Mouse (Mus musculus) left cerebral cortex, adult 2 months (tissue): ENCODE measurements around the gene Spock1. TPM values are rescaled to one million over a fixed set of nuclear protein-coding genes. Genes with fewer than 3 reads are reported as not detected.
A peak's percentile ranks its signal among the peaks of the same experiment; 100 is the strongest.

Experiments
- DNase-seq, 2 experiments: peaks; one replicate each; pipeline ENCODE4 v3.0.0; 2021 to 2022; ENCODE audit warnings: low spot score in 2 of 2, mixed read lengths in 1 of 2; ENCODE audit errors: extremely low spot score in 1 of 2
- H3K27ac ChIP-seq: fragments of 200-600 bp; 2 replicates; pipeline ENCODE4 v1.8.1; 2022
- H3K4me3 ChIP-seq: fragments of 200-600 bp; 2 replicates; pipeline ENCODE4 v1.8.1; 2022
- CTCF ChIP-seq: fragments of 200-600 bp; IDR thresholded peaks from 2 replicates; pipeline ENCODE4 v1.8.1; 2022; ENCODE audit warnings: antibody characterized with exemption, mild to moderate bottlenecking, moderate library complexity
- intact Hi-C: fragments of 180-260 bp; cut with DNase I; formaldehyde crosslinking; loops from one replicate; pipeline ENCODE4 v1.15.1; 2025
- total RNA-seq, 2 experiments: library from RNA; stranded (reverse); gene quantifications; 2 replicates each; pipeline ENCODE4 v1.2.3; 2021

Spock1 gene
- total RNA-seq, 2 experiments from 2014 or later, result 276 to 279 TPM

GRCm38 (mm10) chr13:57744667-57745066, 163.5 kb downstream of the Spock1 start:
- no peak for DNase-seq
- Histone ChIP-seq H3K27ac (no peak overlapping the region), H3K4me3 (no peak overlapping the region)
- intact Hi-C loops, result no loop called here
- no peak for TF ChIP-seq CTCF

GRCm38 (mm10) chr13:57741186-57741585, 166.9 kb downstream of the Spock1 start:
- TF ChIP-seq CTCF, result no peak
- DNase-seq, result no peak
- H3K4me3 ChIP-seq, result no peak overlapping the region
- intact Hi-C loops, result no loop called here
- no peak overlapping the region; the same call in 1 of the 2 replicates for H3K27ac ChIP-seq

- Histone ChIP-seq H3K4me3 (no peak overlapping the region), H3K27ac (peak overlapping the region; percentile 7; the same call in 1 of the 2 replicates)
- intact Hi-C loops, result no loop called here
- no peak for TF ChIP-seq CTCF
- no peak for DNase-seq
Observed at GRCm38 (mm10) chr13:57740473-57740872, 167.7 kb downstream of the Spock1 start.

GRCm38 (mm10) chr13:57736060-57736459, 172.1 kb downstream of the Spock1 start:
- Histone ChIP-seq H3K4me3 (no peak overlapping the region), H3K27ac (no peak overlapping the region)
- DNase-seq, result no peak
- TF ChIP-seq CTCF, result no peak
- intact Hi-C loops, result no loop called here

GRCm38 (mm10) chr13:57734549-57734948, 173.6 kb downstream of the Spock1 start:
- H3K27ac ChIP-seq, result no peak overlapping the region
- no peak for DNase-seq
- intact Hi-C loops, result no loop called here
- no peak for TF ChIP-seq CTCF
- H3K4me3 ChIP-seq, result no peak overlapping the region

GRCm38 (mm10) chr13:57733521-57733920, 174.6 kb downstream of the Spock1 start:
- intact Hi-C loops, result no loop called here
- no peak overlapping the region for H3K4me3 ChIP-seq
- H3K27ac ChIP-seq, result no peak overlapping the region
- TF ChIP-seq CTCF, result no peak
- no peak for DNase-seq

GRCm38 (mm10) chr13:57732251-57732650, 175.9 kb downstream of the Spock1 start:
- intact Hi-C loops, result no loop called here
- DNase-seq, result no peak
- H3K27ac ChIP-seq, result no peak overlapping the region
- no peak for TF ChIP-seq CTCF
- H3K4me3 ChIP-seq, result no peak overlapping the region

- H3K27ac ChIP-seq, result no peak overlapping the region
- no peak for DNase-seq
- no peak; the same call in 1 of the 2 replicates for TF ChIP-seq CTCF
- no peak overlapping the region for H3K4me3 ChIP-seq
- intact Hi-C loops, result no loop called here
Observed at GRCm38 (mm10) chr13:57727716-57728115, 180.4 kb downstream of the Spock1 start.

GRCm38 (mm10) chr13:57726654-57727053, 181.5 kb downstream of the Spock1 start:
- Histone ChIP-seq H3K4me3 (no peak overlapping the region), H3K27ac (no peak overlapping the region)
- DNase-seq, result no peak
- TF ChIP-seq CTCF, result no peak
- intact Hi-C loops, result no loop called here

GRCm38 (mm10) chr13:57722329-57722936, 185.7 kb downstream of the Spock1 start:
- Histone ChIP-seq H3K4me3 (no peak overlapping the region), H3K27ac (no peak overlapping the region)
- TF ChIP-seq CTCF, result no peak
- no peak for DNase-seq
- intact Hi-C loops, result no loop called here

GRCm38 (mm10) chr13:57721524-57722279, 186.4 kb downstream of the Spock1 start:
- TF ChIP-seq CTCF, result peak; percentile 79
- intact Hi-C loops, result no loop called here
- no peak overlapping the region for H3K4me3 ChIP-seq
- peak; percentile 56 to 58 for DNase-seq
- no peak overlapping the region for H3K27ac ChIP-seq

- H3K27ac ChIP-seq, result no peak overlapping the region
- intact Hi-C loops, result loop anchor here (2.0 kb wide), 1 partner anchor 191 kb away; the partner anchor contains the start of gene Spock1
- no peak overlapping the region for H3K4me3 ChIP-seq
- no peak for TF ChIP-seq CTCF
- DNase-seq, result no peak
Observed at GRCm38 (mm10) chr13:57718087-57718486, 190.0 kb downstream of the Spock1 start.
